Mouse (Mus musculus) brain, embryonic 18.5 days (tissue): ENCODE measurements around the gene Flii.
A peak's percentile ranks its signal among the peaks of the same experiment; 100 is the strongest.

Experiments
- DNase-seq: peaks from one replicate; pipeline ENCODE4 v3.0.0-alpha.2; 2012; ENCODE audit warnings: low read depth, low spot score

Gene Flii

GRCm38 (mm10) chr11:60715833-60716232, 11.2 kb downstream of the Flii start:
- DNase-seq = no peak

DNA sequence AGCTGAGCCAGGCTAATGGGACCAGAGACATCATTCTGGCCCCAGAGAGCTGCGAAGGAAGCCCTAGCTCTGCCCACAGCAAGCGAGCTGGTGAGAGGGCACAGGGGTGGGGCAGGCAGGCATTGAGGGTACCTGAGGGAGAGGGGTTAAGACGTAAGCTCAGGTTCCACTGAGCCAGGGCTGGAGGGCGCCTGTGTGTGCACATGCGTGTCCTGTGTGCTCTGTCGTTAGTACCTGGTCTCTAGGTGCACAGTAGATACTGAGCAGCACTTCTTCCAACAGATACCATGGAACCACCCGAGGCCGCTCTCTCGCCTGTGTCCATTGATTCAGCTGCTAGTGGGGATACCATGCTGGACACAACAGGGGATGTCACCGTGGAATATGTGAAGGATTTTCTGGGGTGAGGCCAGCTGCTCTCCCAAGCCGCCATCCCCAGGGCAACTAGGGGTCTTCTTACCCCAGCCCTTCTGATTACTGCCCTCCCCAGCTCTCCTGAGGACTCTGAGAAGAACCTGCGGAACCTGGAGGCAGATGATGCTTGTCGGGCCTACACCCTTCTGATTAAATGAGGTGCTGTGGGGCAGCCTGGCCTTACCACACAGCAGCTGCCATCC, 14.3 kb downstream of the Flii start:
- no peak for DNase-seq

GRCm38 (mm10) chr11:60712040-60712439, 15.0 kb downstream of the Flii start:
- no peak for DNase-seq

GRCm38 (mm10) chr11:60711218-60711617, 15.8 kb downstream of the Flii start:
- no peak for DNase-seq

GRCm38 (mm10) chr11:60709481-60710465, 17.3 kb downstream of the Flii start:
- DNase-seq = no peak

DNA sequence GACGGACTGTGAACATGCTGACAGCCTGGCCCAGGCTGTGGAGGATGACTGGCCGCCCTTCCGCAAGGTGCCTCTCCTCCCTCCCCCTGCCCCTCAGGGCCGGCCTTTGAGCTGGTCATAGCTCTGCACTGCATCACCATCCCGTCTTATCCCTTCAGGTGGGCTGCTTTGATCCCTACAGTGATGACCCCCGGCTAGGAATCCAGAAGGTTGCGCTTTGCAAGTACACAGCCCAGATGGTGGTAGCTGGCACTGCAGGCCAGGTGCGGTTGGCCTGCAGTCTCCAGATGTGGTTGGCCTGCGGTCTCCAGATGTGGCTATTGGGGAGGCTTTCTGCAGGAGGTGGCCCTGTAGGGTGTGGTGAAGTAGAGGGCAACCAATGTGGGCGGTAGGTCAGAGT, 18.4 kb downstream of the Flii start:
- no peak for DNase-seq

DNA sequence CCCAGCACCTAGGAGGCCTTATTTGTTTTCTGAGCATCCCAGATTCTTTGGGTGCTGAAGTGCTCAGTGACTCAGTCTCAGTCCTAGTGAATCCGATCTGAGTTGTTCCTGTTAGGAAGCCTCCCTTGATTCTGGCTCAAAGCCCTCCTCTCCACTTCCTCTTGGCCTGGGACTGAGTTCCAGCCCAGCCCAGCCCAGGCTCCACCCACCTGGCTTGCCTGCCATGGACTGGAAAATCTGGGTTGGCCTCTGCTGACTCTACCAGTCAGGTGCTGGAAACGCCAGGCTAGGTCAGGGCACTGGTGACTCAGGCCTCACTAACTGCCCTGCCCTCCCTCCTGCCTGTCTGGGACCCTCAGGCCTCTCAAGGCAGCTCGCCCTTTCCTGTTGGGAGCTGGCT, 19.4 kb downstream of the Flii start:
- DNase-seq = no peak

DNA sequence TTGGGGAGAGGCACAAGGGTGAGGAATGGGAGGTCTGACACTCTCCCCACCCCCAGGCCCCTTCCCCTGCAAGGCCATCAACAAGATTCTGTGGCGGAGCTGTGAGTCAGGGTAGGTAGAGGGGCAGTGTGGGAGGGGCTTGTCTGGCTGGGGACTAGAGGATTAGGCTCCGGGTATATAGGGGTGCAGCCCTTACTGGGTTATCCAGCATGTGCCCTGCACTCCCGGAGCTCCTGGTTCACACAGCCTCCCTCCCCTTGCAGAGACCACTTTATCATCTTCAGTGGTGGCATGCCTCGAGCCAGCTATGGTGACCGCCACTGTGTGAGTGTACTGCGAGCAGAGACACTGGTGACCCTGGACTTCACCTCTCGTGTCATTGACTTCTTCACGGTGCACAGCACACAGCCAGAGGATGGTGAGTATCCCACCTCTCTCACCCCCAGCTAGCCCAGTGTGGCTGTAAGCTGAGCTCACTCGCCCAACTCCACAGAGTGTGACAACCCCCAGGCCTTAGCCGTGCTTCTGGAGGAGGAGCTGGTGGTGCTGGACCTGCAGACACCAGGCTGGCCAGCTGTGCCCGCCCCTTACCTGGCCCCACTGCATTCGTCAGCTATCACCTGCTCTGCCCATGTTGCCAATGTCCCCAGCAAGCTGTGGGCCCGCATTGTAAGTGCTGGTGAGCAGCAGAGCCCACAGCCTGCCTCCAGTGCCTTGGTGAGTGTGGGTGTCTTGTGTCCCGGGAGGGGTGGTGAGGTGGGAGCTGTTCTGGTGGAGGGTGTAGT, 20.2 kb downstream of the Flii start:
- no peak for DNase-seq

GRCm38 (mm10) chr11:60706076-60706475, 21.0 kb downstream of the Flii start:
- DNase-seq = no peak

DNA sequence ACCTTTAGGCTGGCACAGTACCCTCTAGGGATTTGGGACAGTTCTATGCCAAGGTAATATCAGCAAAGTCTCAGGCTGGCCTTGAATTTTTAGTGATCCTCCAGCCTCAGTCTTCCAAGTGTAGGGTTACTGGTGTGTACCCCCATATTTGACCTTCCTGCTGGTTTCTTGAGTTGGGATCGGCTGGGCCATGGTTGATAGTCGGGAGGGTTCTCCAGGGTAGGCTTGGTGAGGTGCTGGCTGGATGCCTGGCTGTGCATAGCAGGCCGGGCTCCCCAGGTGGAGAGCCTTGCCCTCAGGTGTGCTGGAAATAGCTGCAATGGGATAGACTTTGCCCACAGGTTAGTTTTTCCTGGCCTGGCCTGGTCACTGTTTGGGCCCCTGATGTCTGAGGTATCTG, 21.8 kb downstream of the Flii start:
- no peak for DNase-seq

GRCm38 (mm10) chr11:60704023-60704880, 22.8 kb downstream of the Flii start:
- DNase-seq = no peak

- DNase-seq = no peak
Measured at GRCm38 (mm10) chr11:60703131-60703530, 23.9 kb downstream of the Flii start.

DNA sequence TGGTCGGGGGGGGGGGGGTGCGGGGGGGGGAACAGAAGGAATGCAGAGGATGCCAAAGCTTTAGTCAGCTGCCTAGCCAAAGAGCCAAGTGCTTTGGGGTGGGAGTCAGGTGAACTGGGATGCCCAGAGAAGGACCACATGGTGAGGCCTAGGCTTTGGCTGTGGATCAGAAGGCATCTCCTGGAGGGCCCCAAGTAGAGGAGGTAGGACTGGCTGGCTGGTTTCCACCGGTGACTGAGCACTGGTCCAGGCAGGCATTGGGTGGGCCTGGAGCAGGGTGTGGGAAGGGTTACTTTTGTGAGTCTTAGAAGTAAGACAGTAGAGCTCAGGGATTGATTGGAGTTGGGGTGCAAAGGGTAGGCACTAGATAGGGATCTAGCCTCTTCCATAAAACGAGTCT, 25.5 kb downstream of the Flii start:
- DNase-seq = no peak

- DNase-seq = no peak
Measured at GRCm38 (mm10) chr11:60700320-60701185, 26.5 kb downstream of the Flii start.

DNA sequence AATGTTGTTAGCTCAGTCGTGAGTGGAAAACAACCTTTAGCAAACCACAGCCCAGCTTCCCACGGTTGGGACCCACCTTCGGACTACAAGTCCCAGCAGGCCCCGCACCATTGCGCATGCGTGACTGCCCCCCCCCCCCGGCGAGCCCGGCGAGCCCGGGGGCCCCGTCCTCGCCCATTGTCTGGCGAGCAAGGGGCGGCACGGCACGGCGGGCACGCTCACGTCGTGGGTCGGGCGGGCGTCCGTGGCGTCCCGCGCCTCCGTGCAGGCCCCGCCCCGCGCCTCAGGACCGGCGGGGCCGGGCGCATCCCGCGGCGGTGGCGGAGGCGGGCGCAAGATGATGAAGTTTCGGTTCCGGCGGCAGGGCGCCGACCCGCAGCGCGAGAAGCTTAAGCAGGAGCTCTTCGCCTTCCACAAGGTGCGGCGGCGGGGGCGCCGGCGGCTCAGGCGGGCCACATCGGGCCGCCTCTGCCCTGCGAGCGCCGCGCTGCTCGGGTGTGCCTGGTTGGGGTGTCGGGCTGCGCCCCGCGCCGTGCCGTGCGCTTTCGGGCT, 27.5 kb downstream of the Flii start, which contains the start of gene Llgl1:
Llgl1 (plus strand) TSS at position 200 of the 552 bp plus-strand sequence.
- DNase-seq = peak; percentile 89

GRCm38 (mm10) chr11:60698806-60699523, 28.1 kb downstream of the Flii start:
- no peak for DNase-seq

GRCm38 (mm10) chr11:60697561-60697960, 29.5 kb downstream of the Flii start:
- no peak for DNase-seq

DNA sequence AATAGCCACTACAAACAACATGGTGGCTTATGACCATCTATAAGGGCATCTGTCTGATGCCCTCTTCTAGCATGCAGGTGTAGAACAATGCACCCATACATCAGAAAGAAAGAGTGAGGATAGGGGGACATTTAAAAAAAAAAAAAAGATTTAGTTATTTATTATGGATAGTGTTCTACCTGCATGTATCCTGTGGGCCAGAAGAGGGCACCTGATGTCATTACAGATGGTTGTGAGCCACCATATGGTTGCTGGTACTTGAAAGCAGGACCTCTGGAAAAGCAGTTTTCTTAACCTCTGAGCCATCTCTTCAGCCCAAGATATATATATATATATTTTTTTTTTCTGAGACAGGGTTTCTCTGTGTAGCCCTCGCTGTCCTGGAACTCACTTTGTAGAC, 30.9 kb downstream of the Flii start:
- no peak for DNase-seq
